Mouse (Mus musculus) forebrain, postnatal 0 days (tissue): ENCODE data around the gene Slc25a26. TPM values are rescaled to one million over a fixed set of nuclear protein-coding genes. Genes with fewer than 3 reads are reported as not detected.

ENCODE experiments used
- ATAC-seq: fragments of 200-750 bp; cut with Nextera tagmentation; 2 replicates; pipeline ENCODE4 v1.8.0; 2017; ENCODE audit warnings: mild to moderate bottlenecking, moderate library complexity
- DNase-seq: peaks from one replicate; pipeline ENCODE4 v3.0.0-alpha.2; 2015
- H3K27ac ChIP-seq: fragments of 300-500 bp; sonication (generic); 2 replicates; pipeline ENCODE4 v1.5.1; 2014; ENCODE audit warnings: low read depth, mild to moderate bottlenecking, antibody characterized with exemption, low read length, moderate library complexity, mixed read lengths
- H3K27me3 ChIP-seq: fragments of 300-500 bp; sonication (generic); 2 replicates; pipeline ENCODE4 v1.6.1; 2014; ENCODE audit warnings: mild to moderate bottlenecking, low read length, mixed read lengths; ENCODE audit not compliant: insufficient read depth
- H3K36me3 ChIP-seq: fragments of 300-500 bp; sonication (generic); 2 replicates; pipeline ENCODE4 v1.6.1; 2014; ENCODE audit warnings: mild to moderate bottlenecking, moderate library complexity; ENCODE audit not compliant: insufficient read depth
- H3K4me1 ChIP-seq: fragments of 300-500 bp; sonication (generic); 2 replicates; pipeline ENCODE4 v1.6.1; 2014; ENCODE audit warnings: antibody characterized with exemption; ENCODE audit not compliant: insufficient read depth
- H3K4me2 ChIP-seq: fragments of 300-500 bp; sonication (generic); 2 replicates; pipeline ENCODE4 v1.6.1; 2014; ENCODE audit warnings: low read depth, mild to moderate bottlenecking, moderate library complexity
- H3K4me3 ChIP-seq: fragments of 300-500 bp; sonication (generic); 2 replicates; pipeline ENCODE4 v1.5.1; 2014; ENCODE audit warnings: low read depth, low read length, mixed read lengths
- H3K9ac ChIP-seq: fragments of 300-500 bp; sonication (generic); 2 replicates; pipeline ENCODE4 v1.6.1; 2014; ENCODE audit warnings: mild to moderate bottlenecking
- H3K9me3 ChIP-seq: fragments of 300-500 bp; sonication (generic); 2 replicates; pipeline ENCODE4 v1.6.1; 2016; ENCODE audit warnings: low read length
- CTCF ChIP-seq: sonication (generic); IDR thresholded peaks from 2 replicates; pipeline ENCODE4 v1.5.1; 2016; ENCODE audit warnings: antibody characterized with exemption, control low read depth, low read depth
- WGBS: fragments of 180-500 bp; shearing (Covaris S2); extraction: QIAGEN DNeasy Blood & Tissue Kit; methylation state at CpG from one replicate; pipeline ENCODE4 v1.1.7; 2014; 5-methylcytosine and 5-hydroxymethylcytosine counted together
- polyA plus RNA-seq: library from polyadenylated mRNA; unstranded; fragments of >200 nt; fragmentation: Nextera tagmentation; extraction: Ambion mirVana; gene quantifications from 2 replicates; pipeline ENCODE4 v1.2.1, GENCODE M21; 2015
- total RNA-seq: library from RNA; depleted of rRNA; stranded (reverse); fragments of >200 nt; gene quantifications from 2 replicates; pipeline ENCODE4 v1.2.3, GENCODE M21; 2014; rRNA removed

Slc25a26 gene
- 7.2 and 8.0 TPM in 2 replicates for total RNA-seq
- polyA plus RNA-seq: 8.0 and 8.7 TPM in 2 replicates

DNA sequence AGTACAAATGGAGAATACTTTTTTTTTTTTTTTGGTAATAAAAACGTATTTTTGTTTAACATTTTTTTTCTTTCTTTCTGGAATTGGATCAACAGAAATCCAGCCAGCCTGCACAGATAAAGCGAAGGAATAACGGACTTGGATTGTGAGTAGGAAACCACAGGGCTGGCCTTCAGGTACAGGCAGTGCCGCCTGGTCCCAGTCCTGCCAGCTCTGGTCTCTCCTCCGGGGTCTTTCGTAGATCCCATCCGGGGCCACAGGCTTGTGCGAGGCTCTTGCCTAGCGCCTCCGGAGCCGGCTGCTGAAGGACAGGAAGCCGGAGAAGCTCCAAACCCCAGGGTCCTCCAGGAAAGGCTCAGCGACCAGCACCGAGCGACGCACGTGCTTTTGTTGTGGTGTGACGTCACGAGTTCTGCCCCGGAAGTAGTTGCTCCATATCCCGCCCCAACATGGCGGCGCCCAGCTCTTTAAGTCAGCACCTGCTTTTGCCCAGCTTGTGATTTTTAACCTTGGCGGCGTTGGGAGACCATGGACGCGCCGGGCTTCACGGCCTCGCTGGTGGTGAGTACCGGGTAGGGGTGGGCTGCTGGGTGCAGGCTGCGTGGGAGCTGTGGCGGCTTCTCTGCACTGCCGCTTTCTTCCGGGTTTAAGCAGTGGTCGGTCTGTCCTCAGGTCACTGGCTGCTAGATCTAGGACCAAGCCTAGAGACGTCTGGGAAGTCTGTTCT is at the start of gene Slc25a26:
Gene Slc25a26, plus strand, starts transcription at position 435 of the 727 bp plus-strand sequence.
- no peak for TF ChIP-seq CTCF
- Histone ChIP-seq H3K9me3 (no peaks in the 10 kb centered on the region), H3K4me2 (peak within 1 kb of the TSS; percentile 81), H3K4me1 (peaks cover 10% of the 10 kb centered on the region), H3K9ac (peak within 1 kb of the TSS; percentile 59), H3K27me3 (no peaks in the 10 kb centered on the region), H3K36me3 (no peaks in the 10 kb centered on the region), H3K4me3 (peak within 1 kb of the TSS; percentile 69), H3K27ac (peak within 1 kb of the TSS; percentile 65)
- WGBS: under 1% methylated on average over 37 of the region's 37 CpGs
- peak; percentile 99 for ATAC-seq
- peak; percentile 95 for DNase-seq

DNA sequence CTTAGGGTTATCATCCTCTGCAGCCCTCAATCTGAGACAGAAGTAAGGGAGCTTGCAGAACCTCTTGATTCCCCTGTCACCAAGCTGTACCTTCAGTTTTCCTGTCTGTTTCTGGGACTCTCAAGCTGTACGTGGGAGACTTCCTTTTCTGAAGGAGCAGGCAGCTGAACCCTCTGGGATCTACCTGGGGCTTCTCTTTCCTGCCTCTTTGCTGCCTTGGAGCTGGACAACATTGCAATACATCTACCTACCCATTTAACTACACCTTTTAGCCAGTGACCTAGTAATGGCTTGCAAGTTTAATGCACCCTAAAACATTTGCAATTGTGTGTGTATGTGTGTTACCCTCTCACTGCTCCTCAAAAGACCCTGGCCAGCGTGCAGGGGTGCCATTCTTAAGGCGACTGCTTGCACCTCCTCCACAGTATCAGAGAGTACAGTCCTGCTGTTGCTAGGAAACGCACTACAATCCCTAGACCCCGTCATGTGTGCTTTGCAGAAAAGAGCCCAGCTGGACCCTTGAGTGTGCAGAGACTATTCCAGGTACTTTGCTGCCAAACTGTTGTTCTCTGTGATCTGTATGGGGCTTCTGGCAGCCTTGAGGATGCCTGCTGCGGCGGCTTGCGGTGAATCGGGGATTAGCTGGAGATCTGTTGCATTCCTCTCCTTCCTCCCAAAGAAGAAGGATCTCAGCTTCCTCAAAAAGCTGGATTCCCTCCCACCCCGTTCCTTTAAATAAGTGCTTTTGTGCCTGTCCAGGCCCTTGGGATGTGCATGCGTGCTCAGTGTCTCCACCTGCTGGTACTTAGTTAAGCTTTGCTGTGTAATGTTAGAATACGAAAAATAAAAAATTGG is 35.9 kb upstream of the Slc25a26 start:
- WGBS: 2% methylated on average over 12 of the region's 12 CpGs
- Histone ChIP-seq H3K9me3 (no peaks in the 10 kb centered on the region), H3K4me3 (peak overlapping the region; percentile 21), H3K27me3 (no peaks in the 10 kb centered on the region), H3K36me3 (no peaks in the 10 kb centered on the region), H3K4me1 (0 out of 2 replicates have a peak, but pooled peaks cover 10% of the 10 kb centered on the region), H3K27ac (no peak overlapping the region), H3K9ac (peak overlapping the region; percentile 33; the same call in 1 of the 2 replicates), H3K4me2 (peak overlapping the region; percentile 47)
- peak; percentile 92 for TF ChIP-seq CTCF
- peak; percentile 86 for DNase-seq
- ATAC-seq: peak; percentile 96

DNA sequence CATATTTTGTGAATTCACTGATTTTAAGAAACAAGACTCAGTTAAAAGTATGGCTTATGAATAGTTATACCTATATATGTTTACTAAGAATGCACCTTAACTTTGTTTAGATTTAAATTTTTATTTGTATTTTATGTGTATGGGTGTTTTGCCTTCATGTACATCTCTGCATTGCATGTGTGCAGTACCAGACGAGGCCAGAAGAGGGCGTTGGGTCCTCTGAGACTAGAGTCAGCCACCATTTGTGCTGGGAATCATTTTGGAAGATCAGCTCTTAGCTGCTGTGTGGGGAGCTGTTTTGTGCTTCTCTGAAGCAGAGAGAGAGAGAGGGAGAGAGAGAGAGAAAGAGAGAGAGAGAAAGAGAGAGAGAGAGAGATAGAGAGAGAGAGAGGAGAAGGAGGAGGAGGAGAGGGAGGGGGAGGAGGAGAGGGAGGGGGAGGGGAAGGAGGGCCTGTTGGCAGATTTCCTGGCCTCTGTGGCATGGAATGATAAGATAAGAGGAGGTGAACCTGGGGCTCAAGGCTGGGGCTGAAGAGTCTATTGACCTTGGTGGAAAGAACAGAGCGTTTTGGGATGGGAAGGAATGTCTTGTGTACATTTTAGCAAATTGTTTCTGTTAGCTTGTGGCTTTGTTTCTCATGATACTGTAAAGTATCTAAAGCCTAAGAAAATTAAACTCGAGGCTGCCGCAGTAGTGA is 33.5 kb upstream of the Slc25a26 start:
- Histone ChIP-seq H3K27me3 (no peaks in the 10 kb centered on the region), H3K9ac (no peak overlapping the region), H3K9me3 (no peaks in the 10 kb centered on the region), H3K27ac (no peak overlapping the region), H3K4me1 (0 out of 2 replicates have a peak, but pooled peaks cover 10% of the 10 kb centered on the region), H3K4me2 (no peak overlapping the region), H3K4me3 (no peak overlapping the region), H3K36me3 (no peaks in the 10 kb centered on the region)
- ATAC-seq (no peak), DNase-seq (no peak)
- peak; percentile 45 for TF ChIP-seq CTCF
- WGBS: 65% methylated on average over 5 of the region's 5 CpGs

DNA sequence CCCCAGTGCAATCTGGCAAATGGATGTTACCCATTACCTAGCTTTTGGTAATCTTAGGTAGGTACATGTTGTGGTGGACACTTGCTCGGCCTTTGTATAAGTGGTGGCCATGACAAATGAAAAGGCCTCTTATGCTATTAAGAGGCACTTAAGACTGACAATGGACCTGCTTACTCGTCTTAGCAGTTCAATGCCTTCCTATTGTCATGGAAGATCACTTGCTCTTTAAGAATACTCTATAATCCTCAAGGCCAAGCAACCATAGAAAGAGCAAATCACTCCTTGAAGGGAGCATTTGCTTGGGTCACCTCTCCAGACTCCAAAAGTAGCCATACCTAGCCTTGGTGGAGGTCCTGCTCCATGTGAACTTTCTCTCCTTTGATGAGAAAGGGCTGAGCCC is 7.4 kb upstream of the Slc25a26 start:
- H3K4me1 ChIP-seq: no peaks in the 10 kb centered on the region
- no peaks in the 10 kb centered on the region for H3K9me3 ChIP-seq
- H3K27ac ChIP-seq: no peak overlapping the region
- no peak overlapping the region for H3K4me2 ChIP-seq
- ATAC-seq (no peak), DNase-seq (no peak)
- no peak for TF ChIP-seq CTCF
- no peak overlapping the region for H3K4me3 ChIP-seq
- WGBS: 66% methylated on average over 2 of the region's 2 CpGs
- no peak overlapping the region for H3K9ac ChIP-seq
- no peaks in the 10 kb centered on the region for H3K27me3 ChIP-seq
- H3K36me3 ChIP-seq: no peaks in the 10 kb centered on the region

DNA sequence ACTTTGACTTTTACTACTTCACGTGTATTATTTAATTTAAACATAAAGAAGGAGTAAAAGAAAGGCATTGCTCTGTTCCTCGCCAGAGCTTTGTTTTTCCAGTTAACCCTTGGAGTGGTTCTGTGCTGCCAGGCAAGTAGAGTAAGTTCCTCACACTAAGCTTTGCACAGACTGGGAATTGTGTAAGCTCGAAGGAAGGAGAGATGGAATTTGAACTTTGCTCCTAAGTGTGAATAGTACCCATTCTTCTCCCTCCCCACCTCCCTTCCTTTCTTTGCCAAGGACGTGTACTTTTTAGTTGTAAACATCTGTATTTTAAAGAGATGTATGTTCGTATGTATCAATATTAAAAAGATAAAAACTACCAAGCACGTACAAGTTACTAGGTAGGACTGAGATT is 3.8 kb downstream of the Slc25a26 start:
- H3K27ac ChIP-seq: no peak overlapping the region
- H3K9ac ChIP-seq: no peak overlapping the region
- ATAC-seq (no peak), DNase-seq (no peak)
- H3K27me3 ChIP-seq: no peaks in the 10 kb centered on the region
- 72% methylated on average over 6 of the region's 6 CpGs for WGBS
- peaks cover 10% of the 10 kb centered on the region for H3K4me1 ChIP-seq
- TF ChIP-seq CTCF: no peak
- no peak overlapping the region for H3K4me2 ChIP-seq
- no peak overlapping the region for H3K4me3 ChIP-seq
- 0 out of 2 replicates have a peak, but pooled peaks cover 4% of the 10 kb centered on the region for H3K36me3 ChIP-seq
- no peaks in the 10 kb centered on the region for H3K9me3 ChIP-seq

DNA sequence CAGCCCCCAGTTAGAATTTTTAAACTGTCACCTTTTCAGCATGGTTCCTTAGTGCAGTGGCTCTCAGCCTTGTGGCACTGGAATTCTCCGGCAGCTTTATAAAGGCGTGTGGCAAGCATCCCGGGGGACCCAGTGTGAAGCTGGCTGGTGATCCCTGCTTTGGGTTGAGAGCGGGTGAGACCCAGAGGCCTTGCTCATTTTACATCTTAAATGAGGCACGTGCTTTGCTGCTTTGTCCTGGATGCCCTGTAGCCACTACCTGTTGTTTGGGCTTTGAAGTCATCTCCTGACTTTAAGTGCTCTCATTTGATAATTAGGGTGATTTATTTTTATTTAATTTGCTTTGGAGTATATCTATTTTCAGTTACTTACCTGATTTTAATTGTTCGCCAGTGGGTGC is 7.8 kb downstream of the Slc25a26 start:
- no peaks in the 10 kb centered on the region for H3K4me1 ChIP-seq
- WGBS: 72% methylated on average over 6 of the region's 6 CpGs
- no peaks in the 10 kb centered on the region for H3K27me3 ChIP-seq
- no peak overlapping the region for H3K27ac ChIP-seq
- TF ChIP-seq CTCF: no peak
- H3K4me2 ChIP-seq: no peak overlapping the region
- DNase-seq (no peak), ATAC-seq (no peak)
- 0 out of 2 replicates have a peak, but pooled peaks cover 4% of the 10 kb centered on the region for H3K36me3 ChIP-seq
- no peak overlapping the region for H3K4me3 ChIP-seq
- no peak overlapping the region for H3K9ac ChIP-seq
- no peaks in the 10 kb centered on the region for H3K9me3 ChIP-seq
